Mouse (Mus musculus) urinary bladder, postnatal 4 days (tissue): Measurements from ENCODE around the gene P2ry12.

Experiments used
- DNase-seq, 2 experiments: peaks; one replicate each; pipeline ENCODE4 v3.0.0; 2021 to 2022; ENCODE audit warnings: low spot score in 2 of 2

The P2ry12 gene

GRCm38 (mm10) chr3:59262704-59263103, at the start of gene P2ry12:
TSS of gene P2ry12 (minus strand) at chr3:59262871.
- DNase-seq, result no peak

GRCm38 (mm10) chr3:59305518-59305917, 42.8 kb upstream of the P2ry12 start:
- no peak for DNase-seq

GRCm38 (mm10) chr3:59304944-59305343, 42.3 kb upstream of the P2ry12 start:
- no peak for DNase-seq

GRCm38 (mm10) chr3:59297653-59298052, 35.0 kb upstream of the P2ry12 start:
- DNase-seq, result no peak

GRCm38 (mm10) chr3:59296563-59297130, 34.0 kb upstream of the P2ry12 start:
- no peak for DNase-seq

GRCm38 (mm10) chr3:59295699-59296562, 33.3 kb upstream of the P2ry12 start:
- DNase-seq, result no peak

- DNase-seq, result no peak
Measured at GRCm38 (mm10) chr3:59293437-59294199, 30.9 kb upstream of the P2ry12 start.

GRCm38 (mm10) chr3:59290551-59290950, 27.9 kb upstream of the P2ry12 start:
- DNase-seq, result no peak

GRCm38 (mm10) chr3:59278620-59279019, 15.9 kb upstream of the P2ry12 start:
- DNase-seq, result no peak

- no peak for DNase-seq
Measured at GRCm38 (mm10) chr3:59278254-59278533, 15.5 kb upstream of the P2ry12 start.

- DNase-seq, result no peak
Measured at GRCm38 (mm10) chr3:59277502-59278253, 15.0 kb upstream of the P2ry12 start.

GRCm38 (mm10) chr3:59270811-59271210, 8.1 kb upstream of the P2ry12 start:
- DNase-seq, result no peak

GRCm38 (mm10) chr3:59263988-59264387, 1.3 kb upstream of the P2ry12 start:
- DNase-seq, result no peak

GRCm38 (mm10) chr3:59263417-59263816, 746 bp upstream of the P2ry12 start:
- DNase-seq, result no peak

- DNase-seq, result no peak
Measured at GRCm38 (mm10) chr3:59261709-59262472, 780 bp downstream of the P2ry12 start.

- DNase-seq, result no peak
Measured at GRCm38 (mm10) chr3:59260745-59261144, 1.9 kb downstream of the P2ry12 start.

- DNase-seq, result no peak
Measured at GRCm38 (mm10) chr3:59257740-59258664, 4.7 kb downstream of the P2ry12 start.

GRCm38 (mm10) chr3:59250454-59250853, 12.2 kb downstream of the P2ry12 start:
- no peak for DNase-seq

GRCm38 (mm10) chr3:59248031-59248430, 14.6 kb downstream of the P2ry12 start:
- no peak for DNase-seq

GRCm38 (mm10) chr3:59243384-59243783, 19.3 kb downstream of the P2ry12 start:
- DNase-seq, result no peak
